Mouse (Mus musculus): ENCODE measurements around the gene Mbtd1. TPM values are rescaled to one million over a fixed set of nuclear protein-coding genes. Genes with fewer than 3 reads are reported as not detected.

Gene Mbtd1
- polyA plus RNA-seq, 2 experiments from 2014 or later = 30.9 to 38.9 TPM

- ATAC-seq = no peak
Observed at GRCm38 (mm10) chr11:93948887-93949567, 63.4 kb downstream of the Mbtd1 start.

- ATAC-seq = no peak
Observed at GRCm38 (mm10) chr11:93950045-93950444, 64.4 kb downstream of the Mbtd1 start.

GRCm38 (mm10) chr11:93952376-93952775 lies 66.7 kb downstream of the Mbtd1 start:
- no peak for ATAC-seq

GRCm38 (mm10) chr11:93954738-93955255 lies 69.1 kb downstream of the Mbtd1 start:
- ATAC-seq = no peak

- ATAC-seq = peak; percentile 99
Observed at GRCm38 (mm10) chr11:93955256-93956150, 69.9 kb downstream of the Mbtd1 start.

GRCm38 (mm10) chr11:93956159-93956558 lies 70.5 kb downstream of the Mbtd1 start, which contains the start of gene Nme2:
TSS of gene Nme2 (minus strand) at chr11:93956259.
- peak; percentile 4 for ATAC-seq

- ATAC-seq = no peak
Observed at GRCm38 (mm10) chr11:93957031-93957555, 71.4 kb downstream of the Mbtd1 start.

GRCm38 (mm10) chr11:93957746-93958145 lies 72.1 kb downstream of the Mbtd1 start:
- ATAC-seq = no peak

- no peak for ATAC-seq
Observed at GRCm38 (mm10) chr11:93961482-93961881, 75.8 kb downstream of the Mbtd1 start.

GRCm38 (mm10) chr11:93963013-93963412 lies 77.4 kb downstream of the Mbtd1 start:
- no peak for ATAC-seq

GRCm38 (mm10) chr11:93965391-93965790 lies 79.7 kb downstream of the Mbtd1 start:
- no peak for ATAC-seq

GRCm38 (mm10) chr11:93967381-93967780 lies 81.7 kb downstream of the Mbtd1 start:
- ATAC-seq = no peak

GRCm38 (mm10) chr11:93968005-93968847 lies 82.6 kb downstream of the Mbtd1 start, which contains the start of the genes Gm20390 and Nme1:
TSS of gene Gm20390 (minus strand) at chr11:93968293.
TSS of gene Nme1 (minus strand) at chr11:93968521.
- peak; percentile 93 for ATAC-seq

- ATAC-seq = no peak
Observed at GRCm38 (mm10) chr11:93968848-93969128, 83.1 kb downstream of the Mbtd1 start.

GRCm38 (mm10) chr11:93969171-93969570 lies 83.5 kb downstream of the Mbtd1 start:
- ATAC-seq = no peak

GRCm38 (mm10) chr11:93969799-93970198 lies 84.1 kb downstream of the Mbtd1 start:
- no peak for ATAC-seq

GRCm38 (mm10) chr11:93972951-93973350 lies 87.3 kb downstream of the Mbtd1 start:
- ATAC-seq = no peak

GRCm38 (mm10) chr11:93979502-93980049 lies 93.9 kb downstream of the Mbtd1 start:
- ATAC-seq = no peak

- no peak for ATAC-seq
Observed at GRCm38 (mm10) chr11:93984619-93985018, 99.0 kb downstream of the Mbtd1 start.

- no peak for ATAC-seq
Observed at GRCm38 (mm10) chr11:93985265-93985664, 99.6 kb downstream of the Mbtd1 start.

- ATAC-seq = no peak
Observed at GRCm38 (mm10) chr11:93986298-93986697, 100.6 kb downstream of the Mbtd1 start.

GRCm38 (mm10) chr11:93987026-93987425 lies 101.4 kb downstream of the Mbtd1 start:
- no peak for ATAC-seq

Data from CD4-positive, CD25-positive, alpha-beta regulatory T cell, adult 4 months (primary cell).